Mouse (Mus musculus): ENCODE measurements around the gene Gm8122. TPM values are rescaled to one million over a fixed set of nuclear protein-coding genes. Genes with fewer than 3 reads are reported as not detected.
"Not testable (repeated sequence)": the region's sequence is repeated elsewhere in the genome, so short reads cannot be mapped to it uniquely, and the experiment has no call there.

Gm8122 gene
- polyA plus RNA-seq (2012; ENCODE audit: insufficient read depth, insufficient read length, low replicate concordance, missing spikeins): not detected in 2 replicates

DNA sequence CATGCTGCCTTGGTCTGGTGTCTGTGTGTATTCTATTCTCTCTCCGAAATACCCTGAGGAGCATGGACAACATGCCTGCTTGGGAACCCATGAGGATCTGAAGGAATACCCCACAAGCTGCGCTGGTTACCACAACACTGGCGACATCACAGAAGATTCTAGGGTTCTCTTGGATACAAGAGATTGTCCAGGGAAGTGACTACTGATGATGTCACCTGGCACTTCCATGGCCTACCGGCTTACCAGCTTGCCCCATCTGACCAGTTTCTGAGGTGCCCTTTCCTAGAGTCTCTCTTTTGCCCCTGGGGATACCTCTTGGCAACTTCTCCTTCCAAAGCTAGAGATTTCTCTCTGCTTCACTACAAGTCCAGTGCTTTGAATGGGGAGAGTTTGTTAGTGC is at the start of gene Gm8122:
Gm8122 (minus strand) TSS at position 101 of the 400 bp plus-strand sequence.
- not testable (repeated sequence) for H3K4me1 ChIP-seq (ENCODE audit: control insufficient read depth, insufficient read depth, low read length); H3K4me3 ChIP-seq (ENCODE audit: insufficient read depth, low read depth, low read length); H3K27ac ChIP-seq (ENCODE audit: insufficient read depth, low read depth, low read length)
- WGBS: 85% methylated on average over 4 of the region's 4 CpGs

DNA sequence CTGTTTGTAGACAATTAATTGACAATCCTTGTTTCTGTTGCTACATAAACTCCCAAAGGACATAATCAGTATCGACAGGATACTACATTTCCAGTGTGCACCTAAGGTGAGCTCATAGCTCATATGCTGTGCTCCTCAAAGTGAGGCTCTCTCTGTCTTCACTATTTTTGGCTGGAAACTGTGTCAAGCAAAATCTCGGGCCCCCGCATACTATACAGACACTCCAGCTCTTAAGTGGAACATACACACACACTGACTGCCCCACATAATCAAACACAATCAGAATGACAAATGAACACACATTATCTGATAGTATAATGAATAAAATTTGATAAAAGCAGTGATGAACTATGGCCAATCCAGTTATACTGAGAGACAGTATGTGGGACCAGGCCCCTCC is 43.6 kb upstream of the Gm8122 start:
- H3K4me3 ChIP-seq (ENCODE audit: insufficient read depth, low read depth, low read length); H3K27ac ChIP-seq (ENCODE audit: insufficient read depth, low read depth, low read length); H3K4me1 ChIP-seq (ENCODE audit: control insufficient read depth, insufficient read depth, low read length): not testable (repeated sequence)
- WGBS: 90% methylated on average over 3 of the region's 3 CpGs

DNA sequence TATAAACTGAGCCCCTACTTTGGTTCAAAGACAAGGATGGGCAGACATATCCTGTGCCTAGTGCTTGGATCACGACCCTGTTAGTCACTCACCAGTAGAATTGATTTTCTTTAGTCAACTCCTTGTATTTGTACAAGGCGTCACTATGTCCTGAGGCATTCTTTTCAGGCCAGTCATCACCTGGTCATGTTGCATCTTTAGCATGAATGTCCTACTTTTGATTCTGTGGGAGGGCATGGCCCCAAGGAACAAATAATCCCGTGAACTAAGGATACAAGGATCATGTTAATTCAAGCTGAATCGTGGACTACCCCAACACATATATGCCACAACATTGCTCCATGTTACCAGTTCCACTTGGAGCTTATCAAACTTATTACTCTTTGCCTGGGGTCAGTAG is 43.0 kb upstream of the Gm8122 start:
- not testable (repeated sequence) for H3K4me1 ChIP-seq (ENCODE audit: control insufficient read depth, insufficient read depth, low read length); H3K27ac ChIP-seq (ENCODE audit: insufficient read depth, low read depth, low read length); H3K4me3 ChIP-seq (ENCODE audit: insufficient read depth, low read depth, low read length)
- 71% methylated on average over 4 of the region's 4 CpGs for WGBS

DNA sequence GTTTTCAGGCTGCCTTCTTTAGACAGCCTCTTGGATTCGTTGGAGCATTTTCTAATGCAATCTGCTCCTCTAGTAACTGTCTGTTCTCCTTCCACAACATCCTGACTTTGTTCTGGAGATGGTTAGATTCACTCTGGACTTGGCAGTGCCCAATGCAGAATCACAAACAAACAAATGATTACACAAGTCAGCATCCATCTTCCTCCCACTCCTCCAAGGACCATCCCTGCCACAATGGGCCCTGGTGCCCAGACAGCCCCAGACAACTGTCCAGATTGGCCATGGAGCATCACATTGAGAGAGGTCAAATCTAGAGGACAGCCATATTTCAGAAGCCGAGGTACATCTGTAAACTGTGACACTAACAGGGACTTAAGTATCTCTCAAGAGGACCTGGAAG is 42.4 kb upstream of the Gm8122 start:
- not testable (repeated sequence) for H3K4me1 ChIP-seq (ENCODE audit: control insufficient read depth, insufficient read depth, low read length); H3K4me3 ChIP-seq (ENCODE audit: insufficient read depth, low read depth, low read length); H3K27ac ChIP-seq (ENCODE audit: insufficient read depth, low read depth, low read length)
- 67% methylated on average over 2 of the region's 2 CpGs for WGBS

DNA sequence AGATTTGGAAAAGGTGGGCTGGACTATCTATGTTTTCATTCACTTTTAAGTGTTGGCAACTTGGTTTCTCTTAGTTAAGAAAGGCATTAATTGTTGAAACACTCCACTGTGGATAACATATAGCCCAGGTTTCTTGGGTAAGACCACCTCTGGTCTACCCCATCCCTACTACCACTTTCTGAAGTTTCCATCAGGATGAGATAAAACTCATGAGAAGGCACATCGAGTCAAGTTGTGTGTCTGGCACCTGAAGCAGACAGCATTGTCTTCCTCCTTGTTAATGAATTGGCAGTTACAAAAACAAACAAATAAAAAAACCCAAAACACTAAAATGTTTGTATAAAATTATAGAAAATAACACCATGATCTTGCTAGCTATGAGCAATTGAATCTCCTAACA is 40.6 kb upstream of the Gm8122 start:
- 86% methylated on average over 1 of the region's 1 CpGs for WGBS
- H3K4me1 ChIP-seq (ENCODE audit: control insufficient read depth, insufficient read depth, low read length); H3K27ac ChIP-seq (ENCODE audit: insufficient read depth, low read depth, low read length); H3K4me3 ChIP-seq (ENCODE audit: insufficient read depth, low read depth, low read length): not testable (repeated sequence)

DNA sequence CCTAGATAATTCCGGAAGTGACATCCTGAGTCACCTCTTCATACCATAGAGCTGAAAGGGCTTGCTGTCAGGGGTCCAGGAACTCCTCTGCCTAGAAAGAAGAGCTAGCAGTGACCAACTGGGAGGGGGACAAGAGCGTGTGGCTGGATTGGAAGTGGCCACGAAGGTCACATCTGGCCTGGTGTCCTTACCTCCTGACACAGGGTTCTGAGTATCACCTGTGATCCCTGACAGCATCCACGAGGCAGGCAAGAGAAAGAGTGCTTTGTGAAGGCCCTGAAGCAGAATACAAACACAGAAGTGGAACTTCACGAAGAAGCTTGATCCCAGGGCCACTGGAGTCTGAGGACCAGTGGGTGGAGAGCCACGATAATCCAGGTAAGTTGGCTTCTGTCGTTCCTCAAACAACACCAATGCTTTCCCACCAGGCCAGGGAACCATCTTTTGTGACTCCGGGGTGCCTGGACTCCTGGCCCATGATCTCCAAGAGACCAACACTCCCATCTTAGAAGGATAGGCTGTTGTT is 39.9 kb upstream of the Gm8122 start, which contains the start of gene Gm9732:
Gm9732 (plus strand) TSS at position 51 of the 526 bp plus-strand sequence.
- 84% methylated on average over 8 of the region's 8 CpGs for WGBS
- not testable (repeated sequence) for H3K27ac ChIP-seq (ENCODE audit: insufficient read depth, low read depth, low read length); H3K4me3 ChIP-seq (ENCODE audit: insufficient read depth, low read depth, low read length)

DNA sequence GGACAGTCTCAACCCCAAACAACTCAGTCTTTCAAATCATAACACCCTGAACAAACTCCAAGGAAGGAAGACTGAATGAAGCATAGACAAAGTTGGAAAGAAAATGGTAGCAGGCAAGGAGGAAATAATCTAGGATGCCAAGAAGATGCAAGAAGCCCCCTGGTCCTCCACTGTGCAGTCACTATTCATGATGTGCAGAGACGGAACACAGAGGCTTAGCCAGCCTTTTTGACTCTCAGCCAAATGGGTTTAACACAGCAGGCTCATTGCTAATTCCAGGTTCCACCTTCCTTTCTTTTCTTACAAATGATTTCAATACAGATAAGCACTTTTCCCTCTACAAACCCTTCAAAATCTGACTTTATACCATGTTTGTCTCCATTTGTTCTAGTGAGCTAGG is 38.1 kb upstream of the Gm8122 start:
- not testable (repeated sequence) for H3K4me3 ChIP-seq (ENCODE audit: insufficient read depth, low read depth, low read length); H3K4me1 ChIP-seq (ENCODE audit: control insufficient read depth, insufficient read depth, low read length); H3K27ac ChIP-seq (ENCODE audit: insufficient read depth, low read depth, low read length)
- 27% methylated on average over 1 of the region's 1 CpGs for WGBS

More for the DNA sequence above, 39.9 kb upstream of the Gm8122 start, which contains the start of gene Gm9732:
- not testable (repeated sequence) for H3K4me1 ChIP-seq (ENCODE audit: control insufficient read depth, insufficient read depth, low read length)

DNA sequence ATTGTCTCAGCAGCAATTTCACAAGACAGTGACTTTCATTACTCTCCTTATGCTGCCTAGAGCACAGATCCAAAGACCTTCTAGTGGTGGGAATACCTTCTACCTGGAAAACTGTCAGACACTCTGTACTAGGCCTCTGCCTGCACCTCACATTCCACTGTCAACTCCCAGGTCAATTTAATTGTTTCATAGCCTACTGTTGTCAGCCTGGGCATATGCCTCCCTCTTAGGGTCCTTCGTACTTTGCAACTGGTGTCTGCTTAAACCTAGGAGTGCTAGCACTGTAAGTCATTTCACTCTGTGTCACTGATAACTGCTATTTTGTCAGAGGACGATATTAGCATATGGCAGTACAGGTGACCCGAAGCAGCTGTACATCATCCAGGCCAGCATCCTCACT is 34.1 kb upstream of the Gm8122 start:
- not testable (repeated sequence) for H3K4me1 ChIP-seq (ENCODE audit: control insufficient read depth, insufficient read depth, low read length); H3K27ac ChIP-seq (ENCODE audit: insufficient read depth, low read depth, low read length); H3K4me3 ChIP-seq (ENCODE audit: insufficient read depth, low read depth, low read length)
- WGBS: 92% methylated on average over 3 of the region's 3 CpGs

DNA sequence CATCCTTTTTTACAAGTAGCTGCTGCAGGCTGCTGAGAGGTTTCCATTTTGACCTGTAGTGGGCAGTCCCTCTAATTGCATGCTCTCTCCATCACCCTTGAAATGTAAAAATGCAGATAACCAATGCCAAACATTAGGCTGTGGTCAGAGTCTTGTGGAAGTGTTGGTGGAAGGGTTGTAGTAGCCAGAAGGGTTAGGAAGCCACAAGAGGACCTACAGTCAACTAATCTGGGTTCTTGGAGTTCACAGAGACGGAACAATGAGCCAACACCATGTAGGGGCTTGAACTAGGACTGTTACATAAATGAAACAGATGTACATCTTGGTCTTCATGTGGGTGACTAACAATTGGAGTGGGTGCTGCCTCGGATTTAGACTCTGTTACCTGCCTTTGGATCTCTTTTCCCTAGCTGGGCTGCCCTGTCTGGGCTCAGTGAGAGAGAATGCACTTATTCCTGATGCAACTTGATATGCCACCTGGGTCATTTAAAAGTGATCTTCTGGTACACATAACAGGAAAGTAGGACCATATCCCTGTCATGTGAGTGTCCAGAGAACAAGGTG is 33.5 kb upstream of the Gm8122 start:
- not testable (repeated sequence) for H3K27ac ChIP-seq (ENCODE audit: insufficient read depth, low read depth, low read length); H3K4me1 ChIP-seq (ENCODE audit: control insufficient read depth, insufficient read depth, low read length); H3K4me3 ChIP-seq (ENCODE audit: insufficient read depth, low read depth, low read length)
- WGBS: 45% methylated on average over 2 of the region's 2 CpGs

DNA sequence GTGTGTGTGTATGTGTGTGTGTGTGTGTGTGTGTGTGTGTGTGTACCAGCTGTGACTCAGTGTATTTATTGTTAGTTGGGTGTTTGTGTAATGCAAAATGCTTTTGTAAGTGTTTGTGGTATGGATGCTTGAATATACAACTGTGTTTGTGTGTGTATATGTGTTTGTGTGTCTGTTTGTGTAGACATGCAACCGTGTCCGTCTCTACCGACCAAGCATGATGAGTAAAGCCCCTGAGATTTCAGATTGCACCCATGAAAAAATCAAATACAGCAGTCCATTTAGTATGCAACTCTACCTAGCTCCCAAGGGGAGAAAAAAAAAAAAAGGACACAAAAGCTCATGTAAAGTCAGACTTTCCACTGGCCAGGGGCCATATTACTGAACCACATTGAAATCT is 28.3 kb upstream of the Gm8122 start:
- H3K27ac ChIP-seq (ENCODE audit: insufficient read depth, low read depth, low read length); H3K4me3 ChIP-seq (ENCODE audit: insufficient read depth, low read depth, low read length); H3K4me1 ChIP-seq (ENCODE audit: control insufficient read depth, insufficient read depth, low read length): not testable (repeated sequence)
- 92% methylated on average over 3 of the region's 3 CpGs for WGBS

DNA sequence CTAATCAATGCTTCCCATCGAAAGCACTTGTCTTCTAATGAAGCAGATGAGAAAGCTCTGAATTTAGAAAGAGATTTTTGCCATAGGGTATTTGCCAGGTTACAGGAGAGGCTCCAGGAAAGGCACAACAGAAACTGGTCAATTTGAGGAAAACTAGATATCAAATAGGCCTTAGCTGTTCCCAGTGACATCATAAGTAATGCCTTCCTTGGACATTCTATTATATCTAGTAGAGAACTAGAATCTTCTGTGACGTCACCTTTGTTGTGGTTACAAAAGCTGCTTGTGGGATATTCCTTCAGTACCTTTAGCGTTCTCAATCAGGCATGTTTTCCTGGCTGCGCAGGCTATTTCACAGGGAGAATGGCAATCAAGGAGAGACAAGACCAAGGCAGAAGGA is 23.2 kb upstream of the Gm8122 start, which contains the start of gene Gm8126:
Gm8126 (plus strand) TSS at position 301 of the 400 bp plus-strand sequence.
- WGBS: 86% methylated on average over 3 of the region's 4 CpGs
- not testable (repeated sequence) for H3K4me1 ChIP-seq (ENCODE audit: control insufficient read depth, insufficient read depth, low read length); H3K27ac ChIP-seq (ENCODE audit: insufficient read depth, low read depth, low read length); H3K4me3 ChIP-seq (ENCODE audit: insufficient read depth, low read depth, low read length)

DNA sequence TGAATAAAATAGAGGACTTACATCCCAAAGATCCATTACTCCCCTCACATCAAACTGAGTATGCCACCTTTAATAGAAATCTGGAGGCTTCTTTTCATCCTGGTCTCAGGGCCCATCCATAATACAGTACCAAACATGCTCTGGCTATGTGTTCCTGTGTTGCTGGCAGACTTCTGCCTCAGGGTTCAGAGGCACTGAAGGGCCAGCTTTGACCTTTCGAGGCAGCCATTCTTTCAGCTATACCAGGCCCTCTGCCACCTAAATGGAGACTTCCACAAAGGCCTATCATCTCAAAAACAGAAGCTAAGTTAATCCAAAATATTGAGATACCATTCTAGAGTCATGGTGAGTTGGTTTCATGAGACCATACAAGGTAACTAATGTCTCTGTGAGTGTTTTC is 21.4 kb upstream of the Gm8122 start:
- not testable (repeated sequence) for H3K4me3 ChIP-seq (ENCODE audit: insufficient read depth, low read depth, low read length); H3K4me1 ChIP-seq (ENCODE audit: control insufficient read depth, insufficient read depth, low read length); H3K27ac ChIP-seq (ENCODE audit: insufficient read depth, low read depth, low read length)
- WGBS: 73% methylated on average over 1 of the region's 1 CpGs

DNA sequence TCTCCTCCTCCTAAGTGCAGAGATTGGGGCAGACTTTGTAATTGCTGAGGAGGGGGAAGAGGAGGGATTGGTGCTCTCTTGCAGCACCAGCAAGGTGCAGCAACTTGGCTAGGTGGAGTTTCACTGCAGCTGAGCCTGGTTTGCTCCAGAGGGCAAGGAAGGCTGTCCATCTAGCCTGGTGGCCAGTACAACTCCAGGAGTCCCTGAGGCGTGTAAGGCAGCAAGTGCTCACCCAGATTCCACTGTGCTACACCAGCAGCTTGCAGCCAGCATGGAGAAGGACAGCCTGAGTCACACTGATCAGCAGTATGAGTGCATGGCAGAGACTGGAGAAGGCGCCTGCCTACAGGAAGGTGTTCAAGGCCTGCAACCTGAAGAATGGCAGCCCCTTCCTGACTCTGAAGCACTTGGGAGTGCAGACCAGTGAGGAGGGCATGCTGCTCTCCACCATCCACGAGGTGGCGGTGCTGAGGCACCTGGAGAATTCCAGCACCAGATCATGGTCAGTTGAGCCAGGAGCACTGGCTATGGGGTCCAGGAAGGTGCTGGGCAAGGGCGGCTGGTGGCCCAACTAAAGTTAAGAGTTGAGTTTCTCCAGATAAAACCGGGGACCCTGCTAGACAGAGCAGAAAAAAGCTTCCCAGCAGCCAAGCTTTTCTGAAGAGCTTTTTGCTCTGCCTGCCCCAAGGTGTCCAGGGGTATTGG is 15.6 kb upstream of the Gm8122 start:
- WGBS: 36% methylated on average over 5 of the region's 6 CpGs
- not testable (repeated sequence) for H3K4me3 ChIP-seq (ENCODE audit: insufficient read depth, low read depth, low read length); H3K4me1 ChIP-seq (ENCODE audit: control insufficient read depth, insufficient read depth, low read length); H3K27ac ChIP-seq (ENCODE audit: insufficient read depth, low read depth, low read length)

DNA sequence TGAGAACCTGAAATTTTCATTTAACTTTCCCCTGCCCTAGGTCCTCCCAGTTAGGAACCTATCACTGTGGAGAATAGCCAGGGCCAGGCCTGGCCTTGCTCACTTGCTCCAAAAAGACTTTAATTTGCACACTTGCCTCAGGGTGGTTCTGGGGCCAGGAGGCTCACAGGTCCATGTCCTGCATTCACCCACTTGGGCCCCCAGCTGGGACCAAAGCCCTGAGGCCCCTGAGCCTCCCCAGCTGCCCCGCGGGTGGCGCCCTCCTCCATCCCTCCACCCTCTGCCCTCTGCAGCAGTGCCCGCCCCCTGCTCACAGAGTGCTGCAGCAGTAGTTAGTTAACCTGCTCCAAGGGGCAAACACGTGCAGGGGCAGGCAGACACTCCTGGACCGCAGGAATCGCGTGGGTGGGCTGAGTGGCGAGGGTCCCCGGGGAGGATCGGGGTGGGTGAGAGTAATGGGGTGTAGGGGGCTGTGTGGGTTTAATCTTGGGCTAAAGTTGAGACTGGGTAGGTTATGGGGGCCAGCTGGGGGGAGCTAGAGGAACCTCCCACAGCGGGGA is 14.6 kb upstream of the Gm8122 start:
- H3K4me1 ChIP-seq (ENCODE audit: control insufficient read depth, insufficient read depth, low read length); H3K4me3 ChIP-seq (ENCODE audit: insufficient read depth, low read depth, low read length); H3K27ac ChIP-seq (ENCODE audit: insufficient read depth, low read depth, low read length): not testable (repeated sequence)
- WGBS: 18% methylated on average over 10 of the region's 12 CpGs
